Mouse (Mus musculus) heart, embryonic 15.5 days (tissue): ENCODE data around the gene Camta1. TPM values are rescaled to one million over a fixed set of nuclear protein-coding genes. Genes with fewer than 3 reads are reported as not detected.
A peak's percentile ranks its signal among the peaks of the same experiment; 100 is the strongest.

Experiments used
- ATAC-seq: fragments of 200-750 bp; cut with Nextera tagmentation; replicated peaks from 2 replicates; pipeline ENCODE4 v1.8.0; 2017; ENCODE audit warnings: low read depth, moderate TSS enrichment; ENCODE audit not compliant: insufficient number of reproducible peaks, insufficient read depth, low FRiP score
- H3K27ac ChIP-seq: fragments of 300-500 bp; sonication (generic); 2 replicates; pipeline ENCODE4 v1.5.1; 2015; ENCODE audit warnings: mild to moderate bottlenecking, inconsistent platforms
- H3K27me3 ChIP-seq: fragments of 300-500 bp; sonication (generic); 2 replicates; pipeline ENCODE4 v1.6.1; 2015; ENCODE audit warnings: inconsistent platforms
- H3K36me3 ChIP-seq: fragments of 300-500 bp; sonication (generic); 2 replicates; pipeline ENCODE4 v1.6.1; 2015; ENCODE audit warnings: mild to moderate bottlenecking, inconsistent platforms
- H3K4me1 ChIP-seq: fragments of 300-500 bp; sonication (generic); replicated peaks from 2 replicates; pipeline ENCODE4 v1.6.1; 2015; ENCODE audit warnings: inconsistent platforms
- H3K4me2 ChIP-seq: fragments of 300-500 bp; sonication (generic); 2 replicates; pipeline ENCODE4 v1.6.1; 2015; ENCODE audit warnings: inconsistent platforms, mild to moderate bottlenecking, moderate library complexity
- H3K4me3 ChIP-seq: fragments of 300-500 bp; sonication (generic); 2 replicates; pipeline ENCODE4 v1.5.1; 2015; ENCODE audit warnings: mild to moderate bottlenecking, inconsistent platforms
- H3K9ac ChIP-seq: fragments of 300-500 bp; sonication (generic); 2 replicates; pipeline ENCODE4 v1.6.1; 2015; ENCODE audit warnings: mild to moderate bottlenecking, inconsistent platforms
- H3K9me3 ChIP-seq: fragments of 300-500 bp; sonication (generic); replicated peaks from 2 replicates; pipeline ENCODE4 v1.6.1; 2016; ENCODE audit warnings: inconsistent platforms
- WGBS: fragments of 180-500 bp; shearing (Covaris S2); methylation state at CpG from one replicate; pipeline ENCODE4 v1.1.7; 2015; ENCODE audit warnings: mixed read lengths; 5-methylcytosine and 5-hydroxymethylcytosine counted together
- polyA plus RNA-seq: library from polyadenylated mRNA; unstranded; fragments of >200 nt; fragmentation: Nextera tagmentation; extraction: Ambion mirVana; gene quantifications from 2 replicates; pipeline ENCODE4 v1.2.1, GENCODE M21; 2015

The Camta1 gene
- polyA plus RNA-seq, 1 experiment from 2014 or later: 165 TPM

DNA sequence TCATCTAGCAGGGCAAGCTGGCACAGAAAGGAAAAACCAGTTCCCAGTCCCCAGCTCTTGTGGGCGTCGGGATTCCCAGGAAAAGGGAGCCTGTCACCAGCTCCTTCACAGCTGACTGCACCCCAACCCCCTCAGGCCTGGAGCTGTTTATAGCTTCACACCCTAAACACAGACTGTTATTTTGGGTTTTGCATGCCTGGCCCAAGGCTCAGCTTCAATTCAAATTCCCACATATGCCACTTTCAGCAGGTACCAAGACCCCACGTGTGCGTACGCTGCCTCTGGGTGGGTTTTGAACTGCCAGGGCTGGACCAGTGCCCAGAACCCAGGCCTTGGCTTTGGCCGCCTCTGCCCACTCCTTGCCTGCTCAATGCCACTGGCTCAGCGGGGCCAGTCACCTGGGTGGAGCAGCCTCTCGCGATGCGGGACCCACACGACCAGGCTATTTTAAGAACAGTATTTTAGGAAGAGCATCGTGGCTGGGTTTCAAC, 195.2 kb downstream of the Camta1 start:
- Histone ChIP-seq H3K4me1 (peaks cover 19% of the 10 kb centered on the region), H3K4me3 (no peak overlapping the region), H3K36me3 (no peaks in the 10 kb centered on the region), H3K27me3 (no peaks in the 10 kb centered on the region), H3K9me3 (no peaks in the 10 kb centered on the region), H3K27ac (peak overlapping the region; percentile 65), H3K4me2 (peak overlapping the region; percentile 15), H3K9ac (no peak overlapping the region)
- ATAC-seq: peak; percentile 80
- WGBS: 43% methylated on average over 12 of the region's 12 CpGs

GRCm38 (mm10) chr4:151661486-151661885, 200.2 kb downstream of the Camta1 start:
- H3K4me3 ChIP-seq: no peak overlapping the region
- ATAC-seq: no peak
- WGBS: 77% methylated on average over 9 of the region's 9 CpGs

DNA sequence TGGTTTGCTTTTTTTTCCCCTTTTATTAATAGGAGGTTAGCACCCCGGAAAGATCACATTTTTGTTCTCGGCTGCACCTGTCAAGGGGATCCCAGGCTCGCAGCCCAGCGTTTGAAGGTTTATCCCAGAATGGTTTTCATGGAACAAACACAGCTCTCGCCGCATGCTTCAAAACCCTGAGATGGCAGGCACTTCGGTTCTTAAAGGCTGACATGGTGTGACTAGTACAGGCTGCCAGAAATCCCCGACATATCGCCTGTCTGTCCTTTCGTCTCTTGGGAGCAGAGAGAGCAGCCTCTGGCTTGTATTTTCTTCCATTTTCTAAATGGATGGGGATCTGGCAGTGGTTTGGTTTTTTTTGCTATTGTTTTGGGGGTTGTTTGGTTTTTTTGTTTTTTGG, 205.2 kb downstream of the Camta1 start:
- Histone ChIP-seq H3K4me2 (no peak overlapping the region), H3K9ac (no peak overlapping the region), H3K4me3 (no peak overlapping the region), H3K9me3 (no peaks in the 10 kb centered on the region), H3K4me1 (no peaks in the 10 kb centered on the region; the same call in 1 of the 2 replicates), H3K27ac (no peak overlapping the region), H3K36me3 (no peaks in the 10 kb centered on the region), H3K27me3 (0 out of 2 replicates have a peak, but pooled peaks cover 4% of the 10 kb centered on the region)
- ATAC-seq: no peak
- WGBS: 69% methylated on average over 10 of the region's 10 CpGs

More at GRCm38 (mm10) chr4:151661486-151661885, 200.2 kb downstream of the Camta1 start:
- H3K9ac ChIP-seq: no peak overlapping the region
- H3K4me1 ChIP-seq: peaks cover 10% of the 10 kb centered on the region
- H3K4me2 ChIP-seq: no peak overlapping the region
- H3K9me3 ChIP-seq: no peaks in the 10 kb centered on the region
- H3K27me3 ChIP-seq: no peaks in the 10 kb centered on the region
- no peaks in the 10 kb centered on the region for H3K36me3 ChIP-seq
- H3K27ac ChIP-seq: no peak overlapping the region

GRCm38 (mm10) chr4:151655637-151656385, 205.9 kb downstream of the Camta1 start:
- Histone ChIP-seq H3K27me3 (0 out of 2 replicates have a peak, but pooled peaks cover 4% of the 10 kb centered on the region), H3K27ac (no peak overlapping the region), H3K9ac (no peak overlapping the region), H3K4me2 (no peak overlapping the region), H3K4me3 (no peak overlapping the region), H3K4me1 (no peaks in the 10 kb centered on the region; the same call in 1 of the 2 replicates), H3K36me3 (no peaks in the 10 kb centered on the region), H3K9me3 (no peaks in the 10 kb centered on the region)
- no peak for ATAC-seq
- WGBS: 56% methylated on average over 16 of the region's 16 CpGs

DNA sequence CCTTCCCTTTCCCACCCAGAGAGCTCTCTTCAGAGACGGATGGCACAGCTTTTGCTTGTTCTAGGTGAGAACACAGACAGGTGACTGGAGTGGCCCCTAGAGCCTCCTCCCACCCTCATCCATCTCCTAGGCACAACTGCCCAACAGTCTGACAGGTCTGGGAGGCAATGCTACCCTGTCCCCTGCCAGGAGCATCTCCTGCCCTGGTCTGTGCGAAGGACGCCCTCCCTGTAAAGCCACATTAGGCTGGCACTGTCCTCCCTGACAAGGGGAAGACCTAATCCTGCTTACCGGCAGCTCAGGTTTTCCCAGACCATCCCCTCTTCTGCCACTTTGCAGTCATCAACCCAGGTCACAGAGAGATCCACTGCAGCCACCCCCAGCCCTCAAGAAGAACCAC, 206.4 kb downstream of the Camta1 start:
- Histone ChIP-seq H3K27me3 (0 out of 2 replicates have a peak, but pooled peaks cover 4% of the 10 kb centered on the region), H3K27ac (no peak overlapping the region), H3K9ac (no peak overlapping the region), H3K36me3 (no peaks in the 10 kb centered on the region), H3K4me1 (no peaks in the 10 kb centered on the region; the same call in 1 of the 2 replicates), H3K9me3 (no peaks in the 10 kb centered on the region), H3K4me2 (no peak overlapping the region), H3K4me3 (no peak overlapping the region)
- WGBS: 68% methylated on average over 4 of the region's 4 CpGs
- ATAC-seq: no peak

GRCm38 (mm10) chr4:151642418-151642817, 219.3 kb downstream of the Camta1 start:
- Histone ChIP-seq H3K4me3 (no peak overlapping the region), H3K4me2 (no peak overlapping the region), H3K9me3 (no peaks in the 10 kb centered on the region), H3K4me1 (peaks cover 5% of the 10 kb centered on the region), H3K9ac (no peak overlapping the region), H3K27ac (no peak overlapping the region), H3K27me3 (peaks cover 4% of the 10 kb centered on the region; the same call in 1 of the 2 replicates), H3K36me3 (no peaks in the 10 kb centered on the region)
- 89% methylated on average over 2 of the region's 2 CpGs for WGBS
- ATAC-seq: no peak

- H3K9me3 ChIP-seq: no peaks in the 10 kb centered on the region
- no peaks in the 10 kb centered on the region for H3K36me3 ChIP-seq
- no peak for ATAC-seq
- WGBS: 61% methylated on average over 8 of the region's 8 CpGs
- H3K27ac ChIP-seq: no peak overlapping the region
- H3K4me1 ChIP-seq: peaks cover 8% of the 10 kb centered on the region
- H3K4me2 ChIP-seq: no peak overlapping the region
- H3K9ac ChIP-seq: no peak overlapping the region
- H3K27me3 ChIP-seq: peaks cover 4% of the 10 kb centered on the region; the same call in 1 of the 2 replicates
- H3K4me3 ChIP-seq: no peak overlapping the region
Measured at GRCm38 (mm10) chr4:151640971-151641370, 220.7 kb downstream of the Camta1 start.

DNA sequence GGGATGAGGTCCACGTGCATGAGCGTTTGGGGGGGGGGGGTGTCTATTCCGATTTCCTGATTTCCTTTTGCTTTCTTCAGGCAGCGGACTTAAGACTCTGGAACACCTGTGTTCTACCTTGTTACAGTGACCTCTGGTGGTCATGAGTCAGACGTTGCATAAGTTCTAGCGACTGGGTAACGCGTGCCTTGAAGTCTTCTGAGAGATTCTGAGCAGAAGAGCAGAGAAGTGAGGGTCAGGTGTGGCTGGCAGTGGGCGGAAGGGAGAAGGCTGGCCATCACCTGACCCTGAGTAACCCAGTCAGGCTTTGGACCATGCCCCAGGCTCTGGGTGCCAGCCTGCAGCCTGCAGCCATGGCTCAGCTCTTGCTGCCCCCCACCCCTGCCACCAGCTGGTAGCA, 222.7 kb downstream of the Camta1 start:
- Histone ChIP-seq H3K4me2 (no peak overlapping the region), H3K36me3 (no peaks in the 10 kb centered on the region), H3K27me3 (peaks cover 4% of the 10 kb centered on the region; the same call in 1 of the 2 replicates), H3K4me1 (peaks cover 24% of the 10 kb centered on the region), H3K27ac (no peak overlapping the region), H3K9me3 (no peaks in the 10 kb centered on the region), H3K4me3 (no peak overlapping the region), H3K9ac (no peak overlapping the region)
- 20% methylated on average over 9 of the region's 9 CpGs for WGBS
- no peak for ATAC-seq

GRCm38 (mm10) chr4:151637348-151637747, 224.3 kb downstream of the Camta1 start:
- peak overlapping the region; percentile 21; the same call in 1 of the 2 replicates for H3K4me2 ChIP-seq
- peaks cover 8% of the 10 kb centered on the region; the same call in 1 of the 2 replicates for H3K27me3 ChIP-seq
- H3K9me3 ChIP-seq: no peaks in the 10 kb centered on the region
- no peak overlapping the region for H3K9ac ChIP-seq
- H3K36me3 ChIP-seq: no peaks in the 10 kb centered on the region
- H3K4me1 ChIP-seq: peaks cover 30% of the 10 kb centered on the region
- no peak overlapping the region for H3K27ac ChIP-seq
- H3K4me3 ChIP-seq: no peak overlapping the region
- peak; percentile 40; the same call in 1 of the 2 replicates for ATAC-seq
- 42% methylated on average over 9 of the region's 9 CpGs for WGBS

DNA sequence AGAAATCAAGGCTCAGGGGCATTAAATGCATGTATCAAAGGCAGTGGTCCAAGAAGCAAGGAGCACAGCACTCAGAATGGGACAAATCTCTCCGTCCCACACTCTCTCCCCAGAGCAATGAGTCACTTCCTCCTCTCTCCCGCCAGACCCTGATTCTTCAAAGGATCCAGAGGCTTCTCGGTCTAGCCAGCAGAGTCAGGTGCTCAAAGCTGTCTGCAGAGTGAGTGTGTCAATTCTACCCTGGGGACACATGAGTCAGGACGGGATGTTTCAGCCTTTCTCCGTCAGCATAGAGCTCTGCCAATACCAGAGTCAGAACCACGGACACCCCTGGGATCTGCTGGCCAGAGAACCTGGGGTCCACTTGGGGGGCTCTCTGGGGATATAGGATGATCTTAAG, 226.9 kb downstream of the Camta1 start:
- no peak overlapping the region for H3K27ac ChIP-seq
- no peak overlapping the region for H3K9ac ChIP-seq
- no peak overlapping the region for H3K4me2 ChIP-seq
- peak; percentile 43; the same call in 1 of the 2 replicates for ATAC-seq
- peaks cover 12% of the 10 kb centered on the region; the same call in 1 of the 2 replicates for H3K27me3 ChIP-seq
- H3K9me3 ChIP-seq: no peaks in the 10 kb centered on the region
- 15% methylated on average over 6 of the region's 6 CpGs for WGBS
- peaks cover 30% of the 10 kb centered on the region for H3K4me1 ChIP-seq
- no peak overlapping the region for H3K4me3 ChIP-seq
- no peaks in the 10 kb centered on the region for H3K36me3 ChIP-seq

DNA sequence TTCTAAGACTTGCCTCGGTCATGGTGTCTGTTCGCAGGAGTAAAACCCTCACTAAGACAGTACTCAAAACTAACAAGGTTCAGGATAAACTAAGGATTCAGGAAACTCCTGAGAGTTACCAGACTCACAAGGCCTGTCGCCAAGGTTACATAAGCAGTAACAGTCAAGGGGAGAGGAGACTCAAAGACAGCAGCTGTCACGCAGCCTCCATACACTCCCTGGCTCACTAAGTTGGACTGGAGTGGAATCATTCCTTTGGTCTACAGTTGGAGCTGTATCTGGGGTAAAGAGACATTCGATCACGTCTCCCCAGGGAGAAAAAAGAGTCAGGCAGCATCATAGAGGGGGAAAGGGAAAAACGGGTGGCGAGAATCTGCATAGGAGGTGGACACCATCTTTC, 227.9 kb downstream of the Camta1 start:
- H3K36me3 ChIP-seq: no peaks in the 10 kb centered on the region
- 0 out of 2 replicates have a peak, but pooled peaks cover 7% of the 10 kb centered on the region for H3K27me3 ChIP-seq
- WGBS: 87% methylated on average over 8 of the region's 8 CpGs
- H3K27ac ChIP-seq: no peak overlapping the region
- no peak overlapping the region for H3K4me3 ChIP-seq
- H3K4me2 ChIP-seq: no peak overlapping the region
- no peak overlapping the region for H3K9ac ChIP-seq
- no peak for ATAC-seq
- H3K4me1 ChIP-seq: peaks cover 30% of the 10 kb centered on the region
- H3K9me3 ChIP-seq: no peaks in the 10 kb centered on the region
